Mouse (Mus musculus): ENCODE measurements around the gene Neurog2. TPM values are rescaled to one million over a fixed set of nuclear protein-coding genes. Genes with fewer than 3 reads are reported as not detected.

The Neurog2 gene
- total and polyA plus RNA-seq, 3 experiments = not detected

DNA sequence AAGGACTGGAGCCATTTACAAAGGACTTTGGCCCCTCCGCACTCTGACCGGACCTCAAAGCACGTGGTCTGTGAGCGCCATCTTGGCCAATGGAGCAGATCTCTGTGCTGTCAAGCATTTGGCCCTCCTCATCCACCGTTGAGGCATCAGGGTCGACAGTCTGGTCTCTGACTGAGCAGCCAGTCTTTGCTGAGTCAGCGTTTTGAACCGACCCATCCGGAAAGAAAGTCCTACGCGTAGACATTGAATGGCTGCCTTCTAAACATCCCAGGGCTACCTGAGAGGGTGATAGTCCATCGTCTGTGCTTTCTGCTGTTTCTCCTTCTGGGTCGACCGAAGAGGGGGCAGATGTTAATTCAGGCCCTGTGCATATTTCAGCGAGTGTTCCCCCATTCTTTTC is 46.8 kb downstream of the Neurog2 start:
- H3K36me3 ChIP-seq (replicated peaks in 1 of 2; ENCODE audit: control insufficient read depth in 1 of 2, insufficient read depth in 1 of 2, low read length in 1 of 2) = peaks cover 0 to 10% of the 10 kb centered on the region in 2 experiments

More for the DNA sequence above, 46.8 kb downstream of the Neurog2 start:
- Histone ChIP-seq H3K4me3 (replicated peaks in 1 of 3; ENCODE audit: low read depth in 2 of 3, low read length in 2 of 3, poor library complexity in 1 of 3) (no peak overlapping the region), H3K4me1 (ENCODE audit: control insufficient read depth in 1 of 2, insufficient read depth in 2 of 2) (no peaks in the 10 kb centered on the region), H3K27ac (ENCODE audit: insufficient read depth, low read depth) (no peak overlapping the region), H3K27me3 (replicated peaks) (no peaks in the 10 kb centered on the region), H3K9me3 (replicated peaks; ENCODE audit: low read length) (no peaks in the 10 kb centered on the region), H3K79me2 (replicated peaks; ENCODE audit: control insufficient read depth, extremely low read depth, insufficient read depth, poor library complexity, severe bottlenecking) (no peaks in the 10 kb centered on the region), H3K4me2 (ENCODE audit: insufficient read depth, low read depth, poor library complexity, severe bottlenecking) (no peak overlapping the region), H3K9ac (ENCODE audit: insufficient read depth, low read depth) (no peak overlapping the region)
- no peak for DNase-seq (ENCODE audit: extremely low read depth)
- TF ChIP-seq MAFK (IDR thresholded peaks at IDR 0.05; ENCODE audit: insufficient replicate concordance, low read length) = peak; percentile 96
- TF ChIP-seq ELF1 (IDR thresholded peaks at IDR 0.05; ENCODE audit: low read depth, low read length) = no peak
- TF ChIP-seq RCOR1 (conservative IDR thresholded peaks at IDR 0.05; ENCODE audit: low read depth, low read length) = no peak
- dilution Hi-C loops (cut with MboI; ENCODE audit: extremely low pct_ligation_motif_present, extremely low pct_unique_long_range_greater_than_20kb, low sequenced_read_pairs) (no loop called here), in situ Hi-C loops (cut with MboI; ENCODE audit: low pct_ligation_motif_present, low pct_unique_long_range_greater_than_20kb, low sequenced_read_pairs) (no loop called here)

Other genes with a start within 250 kb of the Neurog2 start
- 7.1 and 20.9 TPM in 2 replicates for gene Ank2, start 133.8 kb upstream of the Neurog2 start, total RNA-seq (2012; rRNA removed)
- 3.9 and 4.3 TPM in 2 replicates for gene Ank2, start 133.8 kb upstream of the Neurog2 start, total RNA-seq (2014; rRNA removed)
- 10.3 and 12.2 TPM in 2 replicates for gene Ank2, start 133.8 kb upstream of the Neurog2 start, polyA plus RNA-seq (2012; ENCODE audit: insufficient read length, low read depth)
- gene Larp7, start 79.8 kb upstream of the Neurog2 start, total RNA-seq (2012; rRNA removed) = 28.9 and 38.5 TPM in 2 replicates
- 35.5 and 42.9 TPM in 2 replicates for gene Larp7, start 79.8 kb upstream of the Neurog2 start, total RNA-seq (2014; rRNA removed)
- gene Larp7, start 79.8 kb upstream of the Neurog2 start, polyA plus RNA-seq (2012; ENCODE audit: insufficient read length, low read depth) = 70.6 and 78.8 TPM in 2 replicates
- 6.7 and 7.0 TPM in 2 replicates for gene Zgrf1, start 79.6 kb upstream of the Neurog2 start, total RNA-seq (2012; rRNA removed)
- gene Zgrf1, start 79.6 kb upstream of the Neurog2 start, total RNA-seq (2014; rRNA removed) = 10.1 and 10.8 TPM in 2 replicates
- gene Zgrf1, start 79.6 kb upstream of the Neurog2 start, polyA plus RNA-seq (2012; ENCODE audit: insufficient read length, low read depth) = 9.7 and 10.2 TPM in 2 replicates
- 1.3 and 1.8 TPM in 2 replicates for gene Alpk1, start 147.4 kb downstream of the Neurog2 start, total RNA-seq (2012; rRNA removed)
- 1.4 TPM in 2 replicates for gene Alpk1, start 147.4 kb downstream of the Neurog2 start, total RNA-seq (2014; rRNA removed)
- gene Alpk1, start 147.4 kb downstream of the Neurog2 start, polyA plus RNA-seq (2012; ENCODE audit: insufficient read length, low read depth) = 1.5 and 1.6 TPM in 2 replicates
- 1.4 and 1.7 TPM in 2 replicates for gene Tifa, start 156.7 kb downstream of the Neurog2 start, total RNA-seq (2012; rRNA removed)
- gene Tifa, start 156.7 kb downstream of the Neurog2 start, total RNA-seq (2014; rRNA removed) = 2.8 and 3.1 TPM in 2 replicates
- 2.3 and 3.2 TPM in 2 replicates for gene Tifa, start 156.7 kb downstream of the Neurog2 start, polyA plus RNA-seq (2012; ENCODE audit: insufficient read length, low read depth)
- gene Ap1ar, start 204.4 kb downstream of the Neurog2 start, total RNA-seq (2012; rRNA removed) = 45.7 and 45.8 TPM in 2 replicates
- gene Ap1ar, start 204.4 kb downstream of the Neurog2 start, total RNA-seq (2014; rRNA removed) = 51.2 and 55.4 TPM in 2 replicates
- 62.6 and 64.4 TPM in 2 replicates for gene Ap1ar, start 204.4 kb downstream of the Neurog2 start, polyA plus RNA-seq (2012; ENCODE audit: insufficient read length, low read depth)

All from CH12.LX (cell line).